Mouse (Mus musculus) thymus, adult 18-20 months (tissue): ENCODE measurements around the gene Nptxr.

ENCODE experiments used
- DNase-seq, 2 experiments: peaks; one replicate each; pipeline ENCODE4 v3.0.0; 2022; ENCODE audit warnings: mixed read lengths in 2 of 2

Nptxr gene

GRCm38 (mm10) chr15:79787815-79788214 is 16.8 kb downstream of the Nptxr start:
- no peak for DNase-seq

GRCm38 (mm10) chr15:79785056-79785455 is 19.5 kb downstream of the Nptxr start:
- DNase-seq = no peak

- DNase-seq = no peak
These were observed 26.8 kb downstream of the Nptxr start, which contains the start of gene Dnal4 for GRCm38 (mm10) chr15:79777749-79778148. Dnal4 (minus strand) TSS chr15:79777849.

- no peak for DNase-seq
These were observed 28.9 kb downstream of the Nptxr start for GRCm38 (mm10) chr15:79775662-79776061.

GRCm38 (mm10) chr15:79774117-79775027 is 30.2 kb downstream of the Nptxr start:
- DNase-seq = peak; percentile 91 to 96

- DNase-seq = no peak
These were observed 33.8 kb downstream of the Nptxr start for GRCm38 (mm10) chr15:79770629-79771240.

- no peak for DNase-seq
These were observed 36.3 kb downstream of the Nptxr start for GRCm38 (mm10) chr15:79768302-79768701.

GRCm38 (mm10) chr15:79767327-79767961 is 37.1 kb downstream of the Nptxr start:
- no peak for DNase-seq

GRCm38 (mm10) chr15:79766586-79767071 is 37.9 kb downstream of the Nptxr start:
- no peak for DNase-seq

- DNase-seq = no peak
These were observed 38.4 kb downstream of the Nptxr start for GRCm38 (mm10) chr15:79766168-79766567.

GRCm38 (mm10) chr15:79765361-79765760 is 39.2 kb downstream of the Nptxr start:
- no peak for DNase-seq

GRCm38 (mm10) chr15:79764539-79765267 is 39.9 kb downstream of the Nptxr start:
- no peak for DNase-seq

GRCm38 (mm10) chr15:79763601-79764246 is 40.8 kb downstream of the Nptxr start:
- DNase-seq = no peak

GRCm38 (mm10) chr15:79763001-79763400 is 41.6 kb downstream of the Nptxr start:
- DNase-seq = no peak

GRCm38 (mm10) chr15:79760956-79761355 is 43.6 kb downstream of the Nptxr start:
- no peak for DNase-seq

GRCm38 (mm10) chr15:79757118-79757517 is 47.4 kb downstream of the Nptxr start:
- DNase-seq = no peak

GRCm38 (mm10) chr15:79755977-79756625 is 48.5 kb downstream of the Nptxr start:
- DNase-seq = no peak

GRCm38 (mm10) chr15:79755176-79755575 is 49.4 kb downstream of the Nptxr start:
- DNase-seq = no peak

- no peak for DNase-seq
These were observed 50.7 kb downstream of the Nptxr start for GRCm38 (mm10) chr15:79753873-79754272.

GRCm38 (mm10) chr15:79753420-79753752 is 51.2 kb downstream of the Nptxr start:
- DNase-seq = no peak

GRCm38 (mm10) chr15:79752742-79753419 is 51.7 kb downstream of the Nptxr start:
- DNase-seq = peak; percentile 46 to 51
